8 mouse cellular contexts compared by ENCODE assay signal in the genomic region with DNA sequence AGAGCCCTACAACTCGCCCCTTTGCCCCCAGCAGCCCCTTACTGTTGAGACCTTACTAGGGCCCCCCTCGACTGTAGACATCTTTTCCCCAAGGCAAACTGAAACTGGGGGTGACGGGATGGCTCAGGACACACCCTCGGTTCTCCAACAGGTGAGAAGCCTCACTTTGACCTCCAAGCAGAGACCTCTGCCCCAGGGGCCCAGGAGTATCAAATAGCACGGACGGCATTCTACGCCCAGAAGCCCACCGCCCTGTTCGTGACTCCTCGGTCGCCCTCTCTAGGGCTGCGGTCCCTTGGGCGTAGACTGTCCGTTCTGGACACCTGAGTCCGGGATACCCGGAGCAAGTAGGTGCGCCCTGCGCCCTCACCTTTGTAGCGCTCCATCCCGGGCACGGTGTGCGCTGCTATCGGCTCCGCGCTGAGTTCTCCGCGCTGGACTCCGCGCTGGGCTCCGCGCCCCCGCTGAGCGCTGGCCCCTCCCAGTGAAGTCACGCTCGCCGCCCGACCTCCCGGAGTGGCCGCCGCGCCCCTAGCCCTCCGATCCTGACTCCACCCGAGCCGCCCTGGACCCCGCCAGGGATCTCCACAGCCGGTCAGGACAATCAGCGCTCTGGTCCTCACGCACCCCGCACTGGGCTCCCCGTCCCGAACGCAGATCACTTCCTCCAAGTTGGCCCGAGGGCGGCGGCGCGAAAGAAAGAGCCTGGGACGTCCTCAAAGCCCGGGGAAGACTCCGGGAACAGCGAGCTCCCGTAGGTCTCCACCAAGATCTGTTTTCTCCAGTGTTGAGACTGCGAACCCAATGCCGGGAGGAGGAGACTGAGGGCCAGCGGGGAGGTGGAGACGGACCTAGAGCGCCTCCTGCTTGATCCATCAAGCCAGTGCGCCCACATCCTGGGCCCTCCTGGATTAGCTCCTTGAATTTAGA. TPM values are rescaled to one million over a fixed set of nuclear protein-coding genes. Genes with fewer than 3 reads are reported as not detected.
A peak's percentile ranks its signal among the peaks of the same experiment; 100 is the strongest.
DNase-seq lines count a peak whose midpoint lies in the region; ATAC-seq and TF ChIP-seq lines count a peak whose summit lies in the region.

A gene (minus strand): TSS at position 448 of the 930 bp plus-strand sequence.

- no peak for TF ChIP-seq POLR2A in brain, embryonic 14.5 days (IDR thresholded peaks at IDR 0.05; ENCODE audit: borderline replicate concordance, extremely low read depth, insufficient read depth, insufficient read length, poor library complexity, severe bottlenecking)

- no peaks in the 10 kb centered on the region for H3K36me3 ChIP-seq in erythroblast, embryonic 14.5 days (ENCODE audit: control insufficient read depth)
- no peaks in the 10 kb centered on the region for H3K36me3 ChIP-seq in forebrain, embryonic 15.5 days
- H3K36me3 ChIP-seq in stomach, embryonic 16.5 days (ENCODE audit: control insufficient read depth, insufficient read depth, low read length) = no peaks in the 10 kb centered on the region

- H3K27ac ChIP-seq in forebrain, embryonic 15.5 days (replicated peaks) = no peak within 1 kb of the TSS
- peak within 1 kb of the TSS; percentile 46; the same call in 1 of the 2 replicates for H3K27ac ChIP-seq in stomach, embryonic 16.5 days (ENCODE audit: low read length)

- ATAC-seq in erythroblast, adult 5-6 weeks (replicated peaks; ENCODE audit: low FRiP score, poor library complexity, severe bottlenecking) = no peak
- no peak; the same call in 1 of the 2 replicates for ATAC-seq in forebrain, embryonic 15.5 days (replicated peaks)
- ATAC-seq in stomach, embryonic 16.5 days (ENCODE audit: insufficient read depth, low FRiP score) = peak; percentile 84; the same call in 1 of the 2 replicates

- WGBS in forebrain, embryonic 15.5 days = 2% methylated on average over 67 of the region's 68 CpGs
- 3% methylated on average over 68 of the region's 68 CpGs for WGBS in stomach, embryonic 16.5 days

- H3K4me1 ChIP-seq in erythroblast, embryonic 14.5 days (ENCODE audit: control insufficient read depth) = no peaks in the 10 kb centered on the region
- H3K4me1 ChIP-seq in forebrain, embryonic 15.5 days = peaks cover 21% of the 10 kb centered on the region
- H3K4me1 ChIP-seq in stomach, embryonic 16.5 days (ENCODE audit: control insufficient read depth, insufficient read depth, low read length) = peaks cover 12% of the 10 kb centered on the region

- H3K27me3 ChIP-seq in erythroblast, embryonic 14.5 days (ENCODE audit: control insufficient read depth) = peaks cover 28% of the 10 kb centered on the region
- H3K27me3 ChIP-seq in forebrain, embryonic 15.5 days = peaks cover 21% of the 10 kb centered on the region; the same call in 1 of the 2 replicates
- H3K27me3 ChIP-seq in stomach, embryonic 16.5 days (ENCODE audit: control insufficient read depth, insufficient read depth, low read length) = no peaks in the 10 kb centered on the region

- TF ChIP-seq CTCF in brain, embryonic 14.5 days (IDR thresholded peaks at IDR 0.05; ENCODE audit: borderline replicate concordance, extremely low read depth, insufficient read depth, insufficient read length) = peak; percentile 30; the same call in 1 of the 2 replicates

- peak; percentile 32 for DNase-seq in brain, embryonic 14.5 days (ENCODE audit: low read depth)
- peak; percentile 73 for DNase-seq in heart, postnatal 4 days
- DNase-seq in layer of hippocampus, adult 8-10 months (ENCODE audit: low spot score in 2 of 2) = peak in 1 of 2 experiments; percentile 42
- peak; percentile 76 for DNase-seq in lung, postnatal 36 days

- peak within 1 kb of the TSS; percentile 38 for H3K9ac ChIP-seq in forebrain, embryonic 15.5 days (replicated peaks)
- peak within 1 kb of the TSS; percentile 75 for H3K9ac ChIP-seq in stomach, embryonic 16.5 days (ENCODE audit: low read length)

- peak within 1 kb of the TSS; percentile 33 for H3K4me3 ChIP-seq in erythroblast, embryonic 14.5 days (replicated peaks)
- peak within 1 kb of the TSS; percentile 42 for H3K4me3 ChIP-seq in forebrain, embryonic 15.5 days
- H3K4me3 ChIP-seq in stomach, embryonic 16.5 days (replicated peaks; ENCODE audit: low read length) = peak within 1 kb of the TSS; percentile 64

- no peaks in the 10 kb centered on the region for H3K9me3 ChIP-seq in erythroblast, embryonic 14.5 days (ENCODE audit: control insufficient read depth, low read length)
- H3K9me3 ChIP-seq in forebrain, embryonic 15.5 days = no peaks in the 10 kb centered on the region
- H3K9me3 ChIP-seq in stomach, embryonic 16.5 days (replicated peaks; ENCODE audit: control insufficient read depth, low read length) = no peaks in the 10 kb centered on the region

- peak within 1 kb of the TSS; percentile 82 for H3K4me2 ChIP-seq in forebrain, embryonic 15.5 days (replicated peaks)
- peak within 1 kb of the TSS; percentile 89 for H3K4me2 ChIP-seq in stomach, embryonic 16.5 days (ENCODE audit: low read depth, low read length)

RNA-seq across cellular contexts. Expression of the gene that starts here (rescaled TPM):
- not detected in 2 replicates for polyA plus RNA-seq in erythroblast, embryonic 14.5 days (2012)
- 5.2 TPM in 1 of 2 replicates, not detected in the other for total RNA-seq in erythroblast, adult 5-6 weeks (2015; ENCODE audit: low replicate concordance)
- 0.34 TPM in 1 of 2 replicates, not detected in the other for total RNA-seq in erythroblast, adult 5-6 weeks (2017; ENCODE audit: low replicate concordance)
- polyA plus RNA-seq in brain, embryonic 14.5 days (2012; rRNA removed) = 3.6 and 7.8 TPM in 2 replicates
- polyA plus RNA-seq in forebrain, embryonic 15.5 days (2015; fragmentation: Nextera tagmentation; extraction: Ambion mirVana) = 5.9 and 6.8 TPM in 2 replicates
- 10 to 100 TPM; 10.1 to 11.9 TPM for total RNA-seq in heart, postnatal 4 days (2021)
- total RNA-seq in layer of hippocampus, adult 8-10 months (2022) = 10 to 100 TPM; 10.1 to 13.6 (median 12.0) TPM
- polyA plus RNA-seq in stomach, embryonic 16.5 days (2015; fragmentation: Nextera tagmentation; extraction: Ambion mirVana) = 23.1 and 23.9 TPM in 2 replicates
